Mouse (Mus musculus) stomach, postnatal 0 days (tissue): Measurements from ENCODE around the gene Ubxn4. TPM values are rescaled to one million over a fixed set of nuclear protein-coding genes. Genes with fewer than 3 reads are reported as not detected.

Experiments
- ATAC-seq: fragments of 200-750 bp; cut with Nextera tagmentation; 2 replicates; pipeline ENCODE4 v1.8.0; 2017; ENCODE audit not compliant: low FRiP score, low TSS enrichment
- DNase-seq: peaks from one replicate; pipeline ENCODE4 v3.0.0-alpha.2; 2016; ENCODE audit warnings: low spot score
- H3K27ac ChIP-seq: fragments of 300-500 bp; sonication (generic); replicated peaks from 2 replicates; pipeline ENCODE4 v1.5.1; 2014; ENCODE audit warnings: mild to moderate bottlenecking, control low read depth
- H3K27me3 ChIP-seq: fragments of 300-500 bp; sonication (generic); 2 replicates; pipeline ENCODE4 v1.6.1; 2014; ENCODE audit warnings: low read length; ENCODE audit not compliant: control insufficient read depth, insufficient read depth
- H3K36me3 ChIP-seq: fragments of 300-500 bp; sonication (generic); 2 replicates; pipeline ENCODE4 v1.6.1; 2014; ENCODE audit warnings: low read length, mixed read lengths; ENCODE audit not compliant: control insufficient read depth, insufficient read depth
- H3K4me1 ChIP-seq: fragments of 300-500 bp; sonication (generic); replicated peaks from 2 replicates; pipeline ENCODE4 v1.6.1; 2014; ENCODE audit warnings: antibody characterized with exemption; ENCODE audit not compliant: control insufficient read depth, insufficient read depth
- H3K4me2 ChIP-seq: fragments of 300-500 bp; sonication (generic); replicated peaks from 2 replicates; pipeline ENCODE4 v1.6.1; 2014; ENCODE audit warnings: low read depth, mild to moderate bottlenecking, control low read depth, moderate library complexity
- H3K4me3 ChIP-seq: fragments of 300-500 bp; sonication (generic); 2 replicates; pipeline ENCODE4 v1.5.1; 2014; ENCODE audit warnings: low read depth, low read length, control low read depth
- H3K9ac ChIP-seq: fragments of 300-500 bp; sonication (generic); 2 replicates; pipeline ENCODE4 v1.6.1; 2014; ENCODE audit warnings: mild to moderate bottlenecking, low read length, control low read depth, mixed read lengths
- H3K9me3 ChIP-seq: fragments of 300-500 bp; sonication (generic); 2 replicates; pipeline ENCODE4 v1.6.1; 2016; ENCODE audit warnings: low read length; ENCODE audit not compliant: control insufficient read depth
- CTCF ChIP-seq: IDR thresholded peaks from 2 replicates; pipeline ENCODE4 v1.5.1; 2016; ENCODE audit warnings: antibody characterized with exemption, low read depth, mild to moderate bottlenecking, moderate library complexity
- EP300 ChIP-seq: optimal IDR thresholded peaks from 2 replicates; pipeline ENCODE3; 2016; ENCODE audit warnings: antibody characterized with exemption
- WGBS: fragments of 180-500 bp; shearing (Covaris S2); extraction: QIAGEN DNeasy Blood & Tissue Kit; methylation state at CpG from one replicate; pipeline ENCODE4 v1.1.7; 2014; 5-methylcytosine and 5-hydroxymethylcytosine counted together
- polyA plus RNA-seq: library from polyadenylated mRNA; unstranded; fragments of >200 nt; fragmentation: Nextera tagmentation; extraction: Ambion mirVana; gene quantifications from 2 replicates; pipeline ENCODE4 v1.2.1, GENCODE M21; 2015

Ubxn4 gene
- 54.5 and 62.4 TPM in 2 replicates for polyA plus RNA-seq

DNA sequence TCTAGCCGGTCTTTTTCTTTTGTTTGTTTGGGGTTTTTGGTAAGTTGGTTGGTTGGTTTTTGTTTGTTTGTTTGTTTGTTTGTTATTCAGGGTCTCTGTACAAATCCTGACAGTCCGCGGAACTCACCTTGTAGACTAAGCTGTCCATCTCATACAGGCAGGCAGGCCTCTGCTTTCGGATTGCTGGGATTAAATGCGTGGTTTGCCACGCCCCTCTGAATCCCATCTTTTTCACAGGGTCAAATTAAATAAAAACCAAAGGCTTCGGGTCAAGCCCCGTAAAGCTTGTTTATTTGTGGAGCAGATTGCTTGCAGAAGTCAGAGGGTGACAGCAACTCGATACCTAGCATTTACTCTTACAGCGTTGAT lies at the start of gene Ubxn4:
Gene Ubxn4, plus strand, starts transcription at position 338 of the 369 bp plus-strand sequence.
- no peaks in the 10 kb centered on the region for H3K4me1 ChIP-seq
- peak within 1 kb of the TSS; percentile 88 for H3K4me2 ChIP-seq
- H3K9me3 ChIP-seq: no peaks in the 10 kb centered on the region
- ATAC-seq: peak; percentile 6; the same call in 1 of the 2 replicates
- no peaks in the 10 kb centered on the region for H3K27me3 ChIP-seq
- DNase-seq: no peak
- no peaks in the 10 kb centered on the region for H3K36me3 ChIP-seq
- peak within 1 kb of the TSS; percentile 89 for H3K9ac ChIP-seq
- TF ChIP-seq EP300: no peak
- TF ChIP-seq CTCF: no peak
- peak within 1 kb of the TSS; percentile 77 for H3K4me3 ChIP-seq
- H3K27ac ChIP-seq: peak within 1 kb of the TSS; percentile 94
- WGBS: 7% methylated on average over 10 of the region's 10 CpGs

DNA sequence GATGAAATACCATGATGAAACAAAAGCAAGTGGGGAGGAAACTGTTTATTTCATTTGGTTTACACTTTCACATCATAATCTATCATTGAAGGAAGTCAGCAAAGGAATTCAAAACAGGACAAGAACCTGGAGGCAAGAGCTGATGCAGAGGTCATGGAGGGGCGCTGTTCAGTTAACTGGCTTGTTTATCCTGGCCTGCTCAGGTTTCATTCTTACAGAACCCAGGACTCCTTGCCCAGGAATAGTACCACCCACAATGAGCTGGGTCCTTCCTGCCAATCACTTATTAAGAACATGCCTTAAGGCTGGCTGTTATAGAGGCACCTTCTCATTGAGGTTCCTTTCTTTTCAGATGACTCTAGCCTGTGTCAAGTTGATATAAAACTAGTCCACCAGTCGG lies 49.8 kb upstream of the Ubxn4 start:
- Histone ChIP-seq H3K36me3 (peaks cover 7% of the 10 kb centered on the region; the same call in 1 of the 2 replicates), H3K9ac (no peak overlapping the region), H3K9me3 (no peaks in the 10 kb centered on the region), H3K4me2 (no peak overlapping the region), H3K27me3 (no peaks in the 10 kb centered on the region), H3K4me3 (no peak overlapping the region), H3K27ac (no peak overlapping the region), H3K4me1 (no peaks in the 10 kb centered on the region)
- ATAC-seq (no peak), DNase-seq (no peak)
- WGBS: 45% methylated on average over 2 of the region's 2 CpGs
- TF ChIP-seq EP300 (no peak), CTCF (no peak)

DNA sequence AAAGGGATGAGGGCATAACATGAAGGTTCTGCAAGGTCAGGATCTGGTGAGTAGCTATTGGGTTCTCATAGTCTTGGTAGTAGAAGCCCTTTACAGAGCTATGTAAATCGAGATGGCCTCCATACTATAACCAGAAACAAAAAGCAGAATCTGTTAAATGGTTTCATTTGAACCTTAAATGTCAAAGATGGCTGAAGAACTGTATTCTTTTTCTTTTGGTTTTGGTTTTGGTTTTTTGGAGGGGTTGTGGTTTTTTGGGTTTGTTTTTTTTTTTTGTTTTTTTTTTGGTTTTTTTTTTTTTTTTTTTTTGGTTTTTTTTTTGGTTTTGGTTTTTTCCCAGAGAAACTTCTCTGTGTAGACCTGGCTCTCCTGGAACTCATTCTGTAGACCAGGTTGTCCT lies 46.4 kb upstream of the Ubxn4 start:
- H3K9me3 ChIP-seq: no peaks in the 10 kb centered on the region
- H3K27ac ChIP-seq: no peak overlapping the region
- TF ChIP-seq CTCF (no peak), EP300 (no peak)
- no peak overlapping the region for H3K9ac ChIP-seq
- H3K4me1 ChIP-seq: no peaks in the 10 kb centered on the region
- H3K4me2 ChIP-seq: no peak overlapping the region
- no peak overlapping the region for H3K4me3 ChIP-seq
- no peak for ATAC-seq
- no peaks in the 10 kb centered on the region for H3K27me3 ChIP-seq
- no peak for DNase-seq
- H3K36me3 ChIP-seq: peaks cover 7% of the 10 kb centered on the region; the same call in 1 of the 2 replicates
- 90% methylated on average over 1 of the region's 1 CpGs for WGBS

DNA sequence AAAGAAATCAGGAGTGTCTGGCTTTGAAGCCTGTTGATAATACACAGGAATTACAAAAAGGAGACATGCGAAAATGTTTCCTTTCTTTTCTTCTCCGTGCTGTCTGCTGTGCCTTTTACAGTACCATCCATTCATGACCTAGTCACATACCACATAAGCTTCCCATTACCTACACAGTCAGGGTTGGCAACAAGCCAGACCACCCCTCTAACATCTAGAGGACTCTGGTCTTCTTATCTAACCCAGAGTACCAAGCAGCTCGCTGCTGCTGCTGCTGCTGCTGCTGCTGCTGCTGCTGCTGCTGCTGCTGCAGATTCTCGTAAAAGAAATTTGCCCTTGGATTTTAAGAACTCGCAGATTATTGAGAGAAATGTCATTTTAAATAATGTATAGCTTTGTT lies 30.5 kb upstream of the Ubxn4 start:
- 82% methylated on average over 5 of the region's 5 CpGs for WGBS
- no peak overlapping the region for H3K4me3 ChIP-seq
- H3K27me3 ChIP-seq: no peaks in the 10 kb centered on the region
- H3K4me1 ChIP-seq: no peaks in the 10 kb centered on the region
- TF ChIP-seq CTCF: no peak
- no peak for TF ChIP-seq EP300
- H3K27ac ChIP-seq: no peak overlapping the region
- H3K9me3 ChIP-seq: no peaks in the 10 kb centered on the region
- H3K4me2 ChIP-seq: no peak overlapping the region
- H3K9ac ChIP-seq: no peak overlapping the region
- peaks cover 10% of the 10 kb centered on the region for H3K36me3 ChIP-seq
- ATAC-seq (no peak), DNase-seq (no peak)

DNA sequence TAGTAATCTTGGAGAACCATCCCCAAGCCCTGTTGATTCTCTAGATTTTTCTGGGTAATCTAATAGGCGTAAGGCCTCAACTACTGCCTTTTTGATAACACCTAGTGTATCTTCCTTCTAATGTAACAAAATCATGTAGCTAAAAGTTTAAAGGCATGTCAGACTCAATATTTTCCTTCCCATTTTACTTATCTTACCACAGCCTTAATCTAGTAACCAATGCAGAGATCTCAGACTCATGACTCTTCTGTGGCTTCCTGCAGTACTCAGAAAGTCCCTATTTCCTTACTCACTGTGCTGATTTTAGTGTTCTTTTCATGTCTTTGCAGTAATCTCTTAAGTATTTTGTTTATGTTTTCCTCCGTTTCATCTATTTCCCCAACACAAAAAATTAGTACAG lies 21.9 kb upstream of the Ubxn4 start:
- ATAC-seq (no peak), DNase-seq (no peak)
- H3K9me3 ChIP-seq: no peaks in the 10 kb centered on the region
- H3K27ac ChIP-seq: no peak overlapping the region
- H3K27me3 ChIP-seq: no peaks in the 10 kb centered on the region
- no peak overlapping the region for H3K4me3 ChIP-seq
- no peak overlapping the region for H3K4me2 ChIP-seq
- 85% methylated on average over 2 of the region's 2 CpGs for WGBS
- no peak overlapping the region for H3K9ac ChIP-seq
- no peak for TF ChIP-seq EP300
- no peak for TF ChIP-seq CTCF
- H3K36me3 ChIP-seq: peaks cover 10% of the 10 kb centered on the region; the same call in 1 of the 2 replicates
- no peaks in the 10 kb centered on the region for H3K4me1 ChIP-seq

DNA sequence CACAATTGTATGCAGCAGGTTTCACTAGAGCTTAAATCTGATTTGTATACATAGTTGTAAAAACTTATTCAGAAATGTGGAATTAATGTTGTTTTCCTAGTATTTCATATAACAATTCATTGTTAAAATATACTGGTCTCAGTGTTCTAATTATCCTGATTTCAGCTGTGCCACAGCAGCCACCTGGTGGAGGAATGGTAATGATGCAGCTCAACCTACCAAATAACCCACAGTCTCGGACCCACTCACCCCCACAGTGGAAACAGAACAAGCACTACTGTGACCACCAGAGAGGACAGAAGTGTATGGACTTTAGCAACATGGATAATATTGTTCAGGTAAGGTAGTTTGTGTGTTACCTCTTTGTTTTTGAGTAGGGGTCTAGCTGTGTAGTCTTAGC lies 20.5 kb upstream of the Ubxn4 start:
- H3K9me3 ChIP-seq: no peaks in the 10 kb centered on the region
- no peak overlapping the region for H3K4me2 ChIP-seq
- H3K27me3 ChIP-seq: no peaks in the 10 kb centered on the region
- 84% methylated on average over 1 of the region's 1 CpGs for WGBS
- no peak overlapping the region for H3K9ac ChIP-seq
- no peak for ATAC-seq
- peaks cover 10% of the 10 kb centered on the region; the same call in 1 of the 2 replicates for H3K36me3 ChIP-seq
- H3K4me3 ChIP-seq: no peak overlapping the region
- no peak for DNase-seq
- no peak overlapping the region for H3K27ac ChIP-seq
- H3K4me1 ChIP-seq: no peaks in the 10 kb centered on the region
- TF ChIP-seq EP300: no peak
- TF ChIP-seq CTCF: peak; percentile 63
